Mouse (Mus musculus): ENCODE data around the gene Rnh1.

Gene Rnh1

GRCm38 (mm10) chr7:141172116-141173006 lies at the start of gene Rnh1:
TSS of gene Rnh1 (minus strand) at chr7:141172857.
- peak; percentile 83 to 90 for DNase-seq

DNA sequence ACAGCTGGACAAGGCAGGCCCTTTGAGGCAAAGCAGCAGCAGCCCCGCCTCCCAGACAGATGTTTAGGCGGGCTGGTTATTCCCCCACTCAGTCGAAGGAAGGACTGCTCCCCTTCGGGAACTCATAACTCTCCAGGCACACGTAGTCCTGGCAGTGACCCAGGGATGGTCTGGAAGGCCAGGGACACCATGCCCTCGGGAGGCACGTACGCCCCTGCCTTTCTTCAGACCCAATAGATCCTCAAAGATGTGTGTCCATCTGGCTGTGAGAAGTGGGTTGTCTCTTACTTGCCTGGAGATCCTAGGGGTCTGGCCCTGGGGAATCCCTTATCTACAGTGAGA lies 49.4 kb upstream of the Rnh1 start:
- no peak for DNase-seq

DNA sequence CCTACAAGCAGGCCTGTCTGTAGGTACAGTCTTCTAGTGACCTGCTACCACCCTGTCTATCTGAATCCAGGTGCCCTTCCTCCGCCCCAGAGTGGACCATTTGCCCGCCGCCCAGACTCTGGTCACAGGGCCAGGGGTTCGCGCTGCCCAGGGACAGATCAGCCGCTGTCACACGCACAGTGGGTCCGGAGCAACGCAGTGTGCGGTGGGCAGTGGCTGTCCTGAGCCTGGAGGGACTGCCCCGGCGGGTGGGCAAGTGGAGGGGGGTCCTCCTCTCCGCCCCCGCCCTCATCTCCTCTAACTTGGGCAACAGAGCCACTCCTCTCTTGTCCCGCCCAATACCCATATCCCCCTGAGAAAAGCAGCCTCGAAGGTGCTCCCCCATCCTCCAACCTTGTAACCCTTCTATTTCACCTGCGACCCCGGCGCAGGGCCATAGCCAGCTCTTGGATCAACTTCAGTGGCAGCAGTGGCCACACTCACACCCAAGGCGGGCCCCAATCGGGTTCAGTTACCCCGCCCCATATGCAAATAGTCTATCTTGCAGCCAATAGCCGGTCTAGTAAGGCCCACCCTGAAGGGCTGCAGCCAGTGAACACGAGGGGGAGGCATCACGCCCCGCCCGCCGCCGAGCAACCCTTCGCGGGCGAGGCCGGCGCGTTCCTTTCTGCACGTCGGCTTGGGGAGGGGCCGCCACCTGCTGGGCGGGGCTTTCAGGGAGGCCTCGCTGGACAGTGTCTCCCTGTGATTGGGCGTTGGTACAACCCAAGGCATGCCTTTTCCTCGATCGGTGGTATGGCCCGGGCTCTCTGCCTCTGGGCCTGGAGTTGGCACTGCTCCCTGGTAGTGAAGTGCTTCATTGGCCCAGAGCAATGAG lies 48.8 kb upstream of the Rnh1 start:
- DNase-seq: peak; percentile 83 to 88

DNA sequence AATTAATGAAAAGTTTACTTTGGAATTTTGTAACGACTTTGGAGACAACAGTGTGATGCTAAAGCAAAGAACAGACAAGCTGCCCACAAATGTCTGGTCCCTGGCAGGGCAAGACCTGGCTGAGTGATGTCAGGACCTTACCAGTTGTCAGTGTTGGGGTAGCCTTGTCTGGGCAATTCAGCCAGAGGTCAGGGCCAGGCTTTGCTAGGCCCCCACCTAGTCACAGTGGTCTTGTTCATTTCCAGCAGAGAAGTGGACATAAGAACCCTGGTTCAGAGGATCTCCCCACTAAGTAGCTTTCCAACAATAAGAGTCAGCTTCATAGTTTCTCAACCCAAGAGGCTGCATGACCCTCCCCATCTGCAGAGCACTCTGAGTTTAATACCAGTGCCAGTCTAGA lies 47.7 kb upstream of the Rnh1 start:
- no peak for DNase-seq

- DNase-seq: no peak
Observed at GRCm38 (mm10) chr7:141219558-141220099, 47.0 kb upstream of the Rnh1 start.

- DNase-seq: no peak
Observed at GRCm38 (mm10) chr7:141218557-141219133, 46.0 kb upstream of the Rnh1 start.

GRCm38 (mm10) chr7:141218141-141218540 lies 45.5 kb upstream of the Rnh1 start:
- no peak for DNase-seq

DNA sequence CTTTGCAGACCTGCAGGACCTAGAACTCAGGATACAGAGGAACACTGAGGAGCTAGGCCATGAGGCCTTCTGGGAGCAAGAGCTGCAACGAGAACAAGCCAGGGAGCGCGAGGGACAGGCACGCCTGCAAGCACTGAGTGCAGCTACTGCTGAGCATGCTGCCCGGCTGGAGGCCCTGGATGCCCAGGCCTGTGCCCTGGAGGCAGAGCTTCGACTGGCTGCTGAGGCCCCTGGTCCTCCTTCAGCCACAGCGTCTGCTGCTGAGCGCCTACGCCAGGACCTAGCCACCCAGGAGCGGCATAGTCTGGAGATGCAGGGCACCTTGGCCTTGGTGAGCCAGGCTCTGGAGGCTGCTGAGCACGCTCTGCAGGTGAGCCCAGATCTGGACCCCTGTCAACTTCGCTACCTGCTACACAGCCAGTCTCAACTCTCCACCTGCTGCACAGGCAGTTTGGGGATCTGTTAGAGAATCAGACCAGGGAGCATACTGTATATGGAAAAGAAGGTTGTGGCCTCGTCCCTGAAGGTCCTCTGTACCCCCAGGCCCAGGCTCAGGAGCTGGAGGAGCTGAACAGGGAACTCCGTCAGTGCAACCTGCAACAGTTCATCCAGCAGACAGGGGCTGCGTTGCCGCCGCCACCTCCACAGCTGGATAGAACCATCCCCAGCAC lies 44.8 kb upstream of the Rnh1 start:
- no peak for DNase-seq

DNA sequence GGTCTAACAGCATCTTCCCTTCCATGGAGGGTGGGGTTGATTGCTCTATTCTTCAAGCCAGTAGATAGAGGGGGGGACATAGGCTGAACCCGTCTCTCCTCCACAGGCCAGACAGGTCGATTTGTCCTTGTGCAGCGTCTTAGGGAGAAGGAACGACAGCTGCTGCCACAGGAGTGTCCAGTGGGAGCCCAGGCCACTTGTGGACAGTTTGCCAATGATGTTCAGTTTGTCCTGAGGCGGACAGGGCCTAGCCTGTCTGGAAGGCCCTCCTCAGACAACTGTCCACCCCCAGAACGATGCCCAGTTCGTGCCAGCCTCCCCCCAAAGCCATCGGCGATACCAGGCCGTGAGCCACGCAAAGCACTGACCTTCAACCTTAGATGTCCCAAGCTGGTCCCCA lies 44.2 kb upstream of the Rnh1 start:
- no peak for DNase-seq

DNA sequence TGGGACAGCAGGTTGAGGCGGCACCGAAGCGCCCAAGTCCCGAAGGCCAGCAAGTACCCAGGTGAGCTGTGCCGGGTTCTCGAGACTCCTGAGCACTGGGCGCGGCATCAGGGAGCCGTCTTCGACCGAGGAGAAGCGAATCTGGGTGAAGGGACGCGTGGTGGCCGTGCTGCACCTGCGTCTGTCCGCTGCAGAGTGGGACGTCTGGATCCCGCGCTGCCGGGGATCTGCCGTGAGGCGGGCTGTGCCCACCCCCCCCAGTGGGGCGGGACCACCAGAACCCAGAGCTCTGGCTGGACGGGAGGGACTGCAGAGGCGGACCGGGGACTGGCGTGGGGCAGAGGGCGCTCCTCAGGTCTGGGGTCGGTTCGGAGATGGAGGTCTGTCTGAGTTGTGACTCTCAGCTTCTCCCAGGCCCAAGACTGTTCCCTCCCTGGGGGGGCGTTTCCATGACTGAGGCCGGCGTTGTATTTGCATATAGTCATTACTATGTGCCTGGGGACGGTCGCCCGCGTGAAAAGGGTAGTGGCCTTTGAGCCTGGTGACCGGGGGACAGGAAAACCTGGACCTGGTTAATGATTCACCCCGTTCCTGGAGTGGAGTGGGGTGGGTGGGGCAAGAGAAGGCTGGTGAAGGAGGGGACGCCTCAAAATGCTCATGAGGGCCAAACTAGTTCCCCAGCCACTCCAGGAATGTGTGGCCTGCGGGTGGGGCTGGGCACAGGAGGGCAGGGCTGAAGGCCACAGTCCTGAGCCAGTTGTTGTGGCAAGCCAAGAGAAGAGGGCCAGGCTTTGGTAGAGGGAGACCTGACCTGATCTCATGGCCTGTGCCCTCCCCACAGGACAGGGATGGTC lies 43.5 kb upstream of the Rnh1 start:
- DNase-seq: peak; percentile 30 to 60

- peak; percentile 96 to 97 for DNase-seq
Observed at GRCm38 (mm10) chr7:141215101-141215879, 42.6 kb upstream of the Rnh1 start, which contains the start of gene Rassf7. TSS of gene Rassf7 (plus strand) at chr7:141215860.

DNA sequence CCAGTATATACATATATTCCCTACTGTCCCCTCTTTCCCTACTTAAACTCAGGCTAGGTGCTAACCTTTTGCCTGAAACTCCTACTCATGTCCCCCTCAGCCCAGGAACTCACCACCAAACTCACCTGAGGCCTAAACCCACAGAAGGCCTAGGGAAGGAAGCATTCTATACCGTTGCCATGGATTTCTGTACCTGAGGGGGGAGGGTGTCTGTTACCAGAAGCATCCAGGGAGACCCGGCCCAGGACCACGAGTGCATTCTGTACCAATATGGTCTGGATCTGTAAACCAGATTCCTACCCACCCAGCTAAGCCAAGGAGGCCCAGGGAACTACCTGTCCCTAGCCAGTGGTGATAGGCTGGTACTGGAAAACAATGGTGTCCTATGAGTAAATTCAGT lies 41.7 kb upstream of the Rnh1 start:
- no peak for DNase-seq

GRCm38 (mm10) chr7:141213605-141214235 lies 41.1 kb upstream of the Rnh1 start, which contains the start of gene Lmntd2:
TSS of gene Lmntd2 (minus strand) at chr7:141214080.
- no peak for DNase-seq

- DNase-seq: no peak
Observed at GRCm38 (mm10) chr7:141213133-141213532, 40.5 kb upstream of the Rnh1 start.

GRCm38 (mm10) chr7:141210606-141211131 lies 38.0 kb upstream of the Rnh1 start:
- no peak for DNase-seq

GRCm38 (mm10) chr7:141210137-141210536 lies 37.5 kb upstream of the Rnh1 start:
- DNase-seq: no peak

GRCm38 (mm10) chr7:141209526-141209925 lies 36.9 kb upstream of the Rnh1 start:
- no peak for DNase-seq

DNA sequence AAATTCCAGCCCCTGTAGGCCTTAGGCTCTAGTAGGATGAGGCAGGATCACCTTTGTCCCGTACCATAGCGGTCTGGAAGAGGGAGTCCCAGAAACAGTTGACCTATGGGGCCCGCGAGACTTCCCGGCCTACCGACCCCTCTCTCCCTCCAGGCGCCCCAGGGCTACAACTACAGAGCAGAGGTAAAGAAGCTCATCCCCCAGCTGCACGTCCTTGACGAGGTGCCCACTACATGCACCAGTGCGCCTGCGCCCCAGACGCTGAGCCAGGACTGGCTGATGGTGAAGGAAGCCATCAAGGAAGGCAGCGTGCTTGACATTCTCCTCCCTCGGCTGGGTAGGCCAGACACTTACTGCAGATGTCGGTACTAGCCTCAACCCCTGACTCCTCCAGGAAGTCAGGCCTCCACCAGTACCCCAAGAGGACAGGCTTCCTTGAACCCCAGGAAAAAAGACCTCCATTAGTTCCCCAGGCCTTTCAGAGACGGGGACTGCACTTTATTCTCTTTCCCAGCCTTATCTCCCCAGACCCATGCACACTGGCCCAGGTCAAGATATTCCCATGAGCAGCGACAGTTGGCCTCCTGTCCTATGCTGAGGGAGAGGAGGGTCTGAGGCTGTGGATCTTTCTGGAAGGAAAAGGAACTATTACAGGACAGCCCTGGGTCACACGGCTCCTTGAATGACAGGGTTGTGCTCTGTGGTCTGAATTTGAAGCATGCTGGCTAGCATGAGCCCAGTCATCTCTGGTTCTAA lies 33.7 kb upstream of the Rnh1 start:
- no peak for DNase-seq

- no peak for DNase-seq
Observed at GRCm38 (mm10) chr7:141205504-141205903, 32.8 kb upstream of the Rnh1 start.

Data from thymus, adult 18-20 months (tissue).